ENCODE assay signal across 8 mouse cellular contexts in the genomic region with DNA sequence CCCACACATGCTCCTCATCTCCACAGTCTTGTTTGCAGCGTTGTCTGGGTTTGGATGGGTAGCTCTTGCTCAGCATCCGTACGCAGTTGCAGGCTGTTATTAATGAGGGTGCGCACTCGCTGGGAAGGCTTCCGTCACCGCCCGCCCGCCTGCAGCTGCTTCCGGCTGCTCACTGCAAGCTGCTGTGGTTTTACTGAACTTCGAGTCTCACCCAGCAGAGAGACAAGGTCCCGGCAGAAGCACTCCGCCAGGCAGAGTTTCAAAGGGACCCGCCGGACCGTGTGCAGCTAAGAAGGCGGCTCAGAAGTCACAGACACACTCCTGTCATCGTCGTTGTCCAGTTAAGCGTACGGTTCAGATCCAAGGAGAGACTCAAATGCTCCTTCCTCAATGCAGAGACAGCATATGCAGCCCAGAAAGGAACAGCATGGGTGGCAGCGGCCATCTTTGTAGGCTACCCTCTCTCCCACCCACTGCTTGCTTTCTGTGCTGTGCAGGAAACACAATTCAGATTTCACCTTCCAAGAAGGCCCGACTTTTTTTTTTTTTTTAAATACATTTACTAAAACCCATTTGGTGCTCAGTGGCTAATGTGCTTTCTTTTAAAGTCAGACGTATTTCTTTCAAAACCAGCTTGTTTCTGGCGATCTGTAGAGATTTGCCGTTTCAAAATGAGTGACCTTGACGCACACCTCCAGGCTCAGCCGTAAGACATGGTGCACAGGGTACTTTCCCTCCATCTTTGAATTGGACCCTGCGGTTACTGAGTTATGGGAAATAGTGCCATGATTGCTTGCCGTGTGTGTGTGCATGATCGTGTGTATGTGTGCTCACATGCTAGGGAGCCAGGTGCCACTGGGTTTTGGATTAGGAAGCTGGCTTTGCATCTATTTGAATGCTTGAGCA.
DNase-seq lines count a peak whose midpoint lies in the region; ATAC-seq lines count a peak whose summit lies in the region.

No protein-coding gene starts in this region.

- H3K36me3 ChIP-seq in forebrain, embryonic 11.5 days (ENCODE audit: control insufficient read depth, insufficient read depth, low read length), result no peaks in the 10 kb centered on the region
- no peaks in the 10 kb centered on the region for H3K36me3 ChIP-seq in forebrain, embryonic 16.5 days (ENCODE audit: control insufficient read depth, insufficient read depth)
- no peaks in the 10 kb centered on the region for H3K36me3 ChIP-seq in embryonic facial prominence, embryonic 15.5 days

- ATAC-seq in forebrain, embryonic 11.5 days (replicated peaks; ENCODE audit: low FRiP score), result 0 out of 2 replicates have a peak, but pooled peaks have one; percentile 14
- no peak for ATAC-seq in forebrain, embryonic 16.5 days
- 0 out of 2 replicates have a peak, but pooled peaks have one; percentile 11 for ATAC-seq in embryonic facial prominence, embryonic 15.5 days (ENCODE audit: insufficient number of reproducible peaks, low FRiP score, low TSS enrichment, low read depth)
- peak; percentile 59 for ATAC-seq in megakaryocyte progenitor cell, adult 5-6 weeks (replicated peaks; ENCODE audit: poor library complexity)

- no peak overlapping the region for H3K27ac ChIP-seq in forebrain, embryonic 11.5 days (ENCODE audit: low read depth, low read length)
- H3K27ac ChIP-seq in forebrain, embryonic 16.5 days (ENCODE audit: low read length), result no peak overlapping the region
- H3K27ac ChIP-seq in embryonic facial prominence, embryonic 15.5 days (replicated peaks), result no peak overlapping the region

- H3K4me2 ChIP-seq in forebrain, embryonic 11.5 days (ENCODE audit: low read depth, low read length, severe bottlenecking), result no peak overlapping the region
- no peak overlapping the region for H3K4me2 ChIP-seq in forebrain, embryonic 16.5 days (ENCODE audit: low read length)
- H3K4me2 ChIP-seq in embryonic facial prominence, embryonic 15.5 days (replicated peaks), result no peak overlapping the region

- H3K9me3 ChIP-seq in forebrain, embryonic 11.5 days (ENCODE audit: control insufficient read depth, low read length), result no peaks in the 10 kb centered on the region
- H3K9me3 ChIP-seq in forebrain, embryonic 16.5 days (ENCODE audit: control insufficient read depth, low read length), result no peaks in the 10 kb centered on the region
- H3K9me3 ChIP-seq in embryonic facial prominence, embryonic 15.5 days (replicated peaks), result no peaks in the 10 kb centered on the region

- DNase-seq in forebrain, embryonic 11.5 days (ENCODE audit: low spot score), result no peak
- peak; percentile 68 to 71 for DNase-seq in B cell, adult 2 months
- no peak for DNase-seq in urinary bladder, postnatal 36 days (ENCODE audit: low spot score in 2 of 2)
- DNase-seq in cerebellum, adult 9-10 months, result no peak
- DNase-seq in heart, adult 8-10 months (ENCODE audit: low spot score), result no peak

- 88% methylated on average over 31 of the region's 31 CpGs for WGBS in forebrain, embryonic 11.5 days
- WGBS in forebrain, embryonic 16.5 days, result 81% methylated on average over 31 of the region's 31 CpGs
- 74% methylated on average over 31 of the region's 31 CpGs for WGBS in embryonic facial prominence, embryonic 15.5 days

- no peak overlapping the region for H3K9ac ChIP-seq in forebrain, embryonic 11.5 days (ENCODE audit: low read length)
- no peak overlapping the region for H3K9ac ChIP-seq in forebrain, embryonic 16.5 days (replicated peaks; ENCODE audit: low read depth, low read length)
- no peak overlapping the region for H3K9ac ChIP-seq in embryonic facial prominence, embryonic 15.5 days

- H3K4me1 ChIP-seq in forebrain, embryonic 11.5 days (replicated peaks; ENCODE audit: control insufficient read depth, insufficient read depth, low read length), result peaks cover 13% of the 10 kb centered on the region
- peaks cover 22% of the 10 kb centered on the region for H3K4me1 ChIP-seq in forebrain, embryonic 16.5 days (replicated peaks; ENCODE audit: control insufficient read depth, insufficient read depth, low read length)
- H3K4me1 ChIP-seq in embryonic facial prominence, embryonic 15.5 days, result peaks cover 25% of the 10 kb centered on the region

- no peaks in the 10 kb centered on the region for H3K27me3 ChIP-seq in forebrain, embryonic 11.5 days (ENCODE audit: control insufficient read depth, insufficient read depth, low read length)
- peaks cover 3% of the 10 kb centered on the region; the same call in 1 of the 2 replicates for H3K27me3 ChIP-seq in forebrain, embryonic 16.5 days (replicated peaks; ENCODE audit: control insufficient read depth, insufficient read depth, low read length)
- H3K27me3 ChIP-seq in embryonic facial prominence, embryonic 15.5 days, result no peaks in the 10 kb centered on the region

- no peak overlapping the region for H3K4me3 ChIP-seq in forebrain, embryonic 11.5 days (ENCODE audit: low read depth, low read length)
- no peak overlapping the region for H3K4me3 ChIP-seq in forebrain, embryonic 16.5 days (replicated peaks; ENCODE audit: low read length)
- H3K4me3 ChIP-seq in embryonic facial prominence, embryonic 15.5 days (replicated peaks), result no peak overlapping the region

Comparison
In these comparisons a context has a peak if more than half of its experiments do, and no peak if none do; other contexts are left out.
1. DNase-seq: peak in B cell, adult 2 months (2 of 2); none in forebrain, embryonic 11.5 days (single experiment), urinary bladder, postnatal 36 days (0 of 2), cerebellum, adult 9-10 months (single experiment) and heart, adult 8-10 months (single experiment).